Mouse (Mus musculus) left cerebral cortex, adult 8-10 months (tissue): ENCODE data around the gene Sfxn1. TPM values are rescaled to one million over a fixed set of nuclear protein-coding genes. Genes with fewer than 3 reads are reported as not detected.
A peak's percentile ranks its signal among the peaks of the same experiment; 100 is the strongest.

Experiments used
- DNase-seq, 2 experiments: peaks; one replicate each; pipeline ENCODE4 v3.0.0; 2022; ENCODE audit warnings: low spot score in 2 of 2
- total RNA-seq, 4 experiments: library from RNA; stranded (reverse); gene quantifications; 2 replicates each; pipeline ENCODE4 v1.2.4; 2022

Sfxn1 gene
- total RNA-seq, 4 experiments from 2014 or later, result 51.0 to 53.6 (median 52.0) TPM

- DNase-seq, result no peak
Observed at GRCm38 (mm10) chr13:54076762-54077460, 5.2 kb downstream of the Sfxn1 start.

GRCm38 (mm10) chr13:54077470-54078174, 6.0 kb downstream of the Sfxn1 start:
- no peak for DNase-seq

- no peak for DNase-seq
Observed at GRCm38 (mm10) chr13:54079782-54080759, 8.4 kb downstream of the Sfxn1 start.

GRCm38 (mm10) chr13:54080785-54081184, 9.1 kb downstream of the Sfxn1 start:
- DNase-seq, result no peak

GRCm38 (mm10) chr13:54082946-54083345, 11.3 kb downstream of the Sfxn1 start:
- no peak for DNase-seq

GRCm38 (mm10) chr13:54084178-54084577, 12.5 kb downstream of the Sfxn1 start:
- DNase-seq, result no peak

GRCm38 (mm10) chr13:54084826-54085225, 13.2 kb downstream of the Sfxn1 start:
- no peak for DNase-seq

- DNase-seq, result no peak
Observed at GRCm38 (mm10) chr13:54085266-54085665, 13.6 kb downstream of the Sfxn1 start.

GRCm38 (mm10) chr13:54091719-54092118, 20.1 kb downstream of the Sfxn1 start:
- no peak for DNase-seq

- no peak for DNase-seq
Observed at GRCm38 (mm10) chr13:54094349-54094748, 22.7 kb downstream of the Sfxn1 start.

GRCm38 (mm10) chr13:54094963-54095362, 23.3 kb downstream of the Sfxn1 start:
- no peak for DNase-seq

- no peak for DNase-seq
Observed at GRCm38 (mm10) chr13:54095721-54096120, 24.1 kb downstream of the Sfxn1 start.

- no peak for DNase-seq
Observed at GRCm38 (mm10) chr13:54097227-54097626, 25.6 kb downstream of the Sfxn1 start.

GRCm38 (mm10) chr13:54097797-54098196, 26.1 kb downstream of the Sfxn1 start:
- DNase-seq, result no peak

- peak in 1 of 2 experiments; percentile 85 for DNase-seq
Observed at GRCm38 (mm10) chr13:54101031-54101820, 29.6 kb downstream of the Sfxn1 start.

GRCm38 (mm10) chr13:54102061-54102460, 30.4 kb downstream of the Sfxn1 start:
- no peak for DNase-seq

GRCm38 (mm10) chr13:54103271-54103670, 31.6 kb downstream of the Sfxn1 start:
- DNase-seq, result no peak

GRCm38 (mm10) chr13:54103866-54104265, 32.2 kb downstream of the Sfxn1 start:
- no peak for DNase-seq

- peak; percentile 69 to 76 for DNase-seq
Observed at GRCm38 (mm10) chr13:54113819-54114550, 42.3 kb downstream of the Sfxn1 start.

- DNase-seq, result no peak
Observed at GRCm38 (mm10) chr13:54114931-54115330, 43.3 kb downstream of the Sfxn1 start.
